Mouse (Mus musculus): ENCODE results near the gene Casq1.

GRCm38 (mm10) chr1:172261477-172262078, 41.9 kb upstream of the Casq1 start, which contains the start of gene Igsf8:
- no peak for TF ChIP-seq CTCF (IDR thresholded peaks at IDR 0.05; ENCODE audit: insufficient read depth, low read depth, low read length)
- TF ChIP-seq POLR2A (IDR thresholded peaks at IDR 0.05; ENCODE audit: insufficient read depth, low read depth, low read length): no peak
